Comparison of ENCODE assay signal across 8 mouse cellular contexts in genomic region chr12:86078176-86078552, GRCm38 (mm10). TPM values are rescaled to one million over a fixed set of nuclear protein-coding genes. Genes with fewer than 3 reads are reported as not detected.
DNase-seq lines count a peak whose midpoint lies in the region; ATAC-seq lines count a peak whose summit lies in the region.

No protein-coding gene starts in this region.

- no peaks in the 10 kb centered on the region for H3K9me3 ChIP-seq in kidney, embryonic 15.5 days (replicated peaks)
- H3K9me3 ChIP-seq in embryonic facial prominence, embryonic 11.5 days (replicated peaks; ENCODE audit: control insufficient read depth, low read length): no peaks in the 10 kb centered on the region
- no peaks in the 10 kb centered on the region for H3K9me3 ChIP-seq in hindbrain, embryonic 15.5 days
- H3K9me3 ChIP-seq in midbrain, embryonic 16.5 days (replicated peaks; ENCODE audit: control insufficient read depth, low read length, poor library complexity, severe bottlenecking): no peaks in the 10 kb centered on the region

- no peak for DNase-seq in kidney, postnatal 25 days
- no peak for DNase-seq in embryonic facial prominence, embryonic 11.5 days (ENCODE audit: low spot score)
- no peak for DNase-seq in ovary, postnatal 36 days (ENCODE audit: low spot score)
- no peak for DNase-seq in ovary, adult 18-20 months (ENCODE audit: low spot score)
- no peak for DNase-seq in cerebellum, adult 9-11 months

- no peaks in the 10 kb centered on the region for H3K36me3 ChIP-seq in kidney, embryonic 15.5 days
- H3K36me3 ChIP-seq in embryonic facial prominence, embryonic 11.5 days (replicated peaks; ENCODE audit: control insufficient read depth, insufficient read depth, low read depth, low read length): no peaks in the 10 kb centered on the region; the same call in 1 of the 2 replicates
- no peaks in the 10 kb centered on the region for H3K36me3 ChIP-seq in hindbrain, embryonic 15.5 days
- no peaks in the 10 kb centered on the region for H3K36me3 ChIP-seq in midbrain, embryonic 16.5 days (ENCODE audit: control insufficient read depth, insufficient read depth, low read length)

- H3K27me3 ChIP-seq in kidney, embryonic 15.5 days: peaks cover 14% of the 10 kb centered on the region; the same call in 1 of the 2 replicates
- no peaks in the 10 kb centered on the region for H3K27me3 ChIP-seq in embryonic facial prominence, embryonic 11.5 days (ENCODE audit: control insufficient read depth, insufficient read depth, low read length)
- peaks cover 14% of the 10 kb centered on the region; the same call in 1 of the 2 replicates for H3K27me3 ChIP-seq in hindbrain, embryonic 15.5 days
- H3K27me3 ChIP-seq in midbrain, embryonic 16.5 days (ENCODE audit: control insufficient read depth, insufficient read depth, low read depth, low read length): peaks cover 2% of the 10 kb centered on the region; the same call in 1 of the 2 replicates

- WGBS in kidney, embryonic 15.5 days: 8% methylated on average over 9 of the region's 9 CpGs
- 5% methylated on average over 9 of the region's 9 CpGs for WGBS in embryonic facial prominence, embryonic 11.5 days
- 18% methylated on average over 9 of the region's 9 CpGs for whole genome bisulfite sequencing in hindbrain, embryonic 15.5 days
- WGBS in midbrain, embryonic 16.5 days: 7% methylated on average over 9 of the region's 9 CpGs

- no peak for ATAC-seq in kidney, embryonic 15.5 days (replicated peaks; ENCODE audit: low FRiP score)
- ATAC-seq in embryonic facial prominence, embryonic 11.5 days (replicated peaks; ENCODE audit: insufficient number of reproducible peaks, low FRiP score, low TSS enrichment, low read depth): no peak
- ATAC-seq in hindbrain, embryonic 15.5 days (ENCODE audit: low FRiP score, low read depth): no peak
- ATAC-seq in midbrain, embryonic 16.5 days: no peak

- peaks cover 39% of the 10 kb centered on the region for H3K4me1 ChIP-seq in kidney, embryonic 15.5 days
- no peaks in the 10 kb centered on the region; the same call in 1 of the 2 replicates for H3K4me1 ChIP-seq in embryonic facial prominence, embryonic 11.5 days (ENCODE audit: control insufficient read depth, insufficient read depth, low read length)
- peaks cover 38% of the 10 kb centered on the region for H3K4me1 ChIP-seq in hindbrain, embryonic 15.5 days (replicated peaks)
- H3K4me1 ChIP-seq in midbrain, embryonic 16.5 days (ENCODE audit: control insufficient read depth, insufficient read depth, low read length): peaks cover 19% of the 10 kb centered on the region

- peak overlapping the region; percentile 82 for H3K4me2 ChIP-seq in kidney, embryonic 15.5 days
- H3K4me2 ChIP-seq in embryonic facial prominence, embryonic 11.5 days (ENCODE audit: low read depth, low read length): peak overlapping the region; percentile 81
- peak overlapping the region; percentile 99 for H3K4me2 ChIP-seq in hindbrain, embryonic 15.5 days
- peak overlapping the region; percentile 97 for H3K4me2 ChIP-seq in midbrain, embryonic 16.5 days (ENCODE audit: low read length)

- peak overlapping the region; percentile 63 for H3K9ac ChIP-seq in kidney, embryonic 15.5 days
- peak overlapping the region; percentile 61 for H3K9ac ChIP-seq in embryonic facial prominence, embryonic 11.5 days (replicated peaks; ENCODE audit: low read length)
- H3K9ac ChIP-seq in hindbrain, embryonic 15.5 days: peak overlapping the region; percentile 66; the same call in 1 of the 2 replicates
- peak overlapping the region; percentile 70 for H3K9ac ChIP-seq in midbrain, embryonic 16.5 days (ENCODE audit: low read depth, low read length)

- peak overlapping the region; percentile 55 for H3K4me3 ChIP-seq in kidney, embryonic 15.5 days (replicated peaks)
- peak overlapping the region; percentile 53 for H3K4me3 ChIP-seq in embryonic facial prominence, embryonic 11.5 days (ENCODE audit: low read depth, low read length)
- H3K4me3 ChIP-seq in hindbrain, embryonic 15.5 days: peak overlapping the region; percentile 65
- peak overlapping the region; percentile 55 for H3K4me3 ChIP-seq in midbrain, embryonic 16.5 days (ENCODE audit: low read depth, low read length)

- H3K27ac ChIP-seq in kidney, embryonic 15.5 days: peak overlapping the region; percentile 92
- H3K27ac ChIP-seq in embryonic facial prominence, embryonic 11.5 days (replicated peaks; ENCODE audit: low read depth, low read length): peak overlapping the region; percentile 77
- peak overlapping the region; percentile 80; the same call in 1 of the 2 replicates for H3K27ac ChIP-seq in hindbrain, embryonic 15.5 days (replicated peaks)
- no peak overlapping the region for H3K27ac ChIP-seq in midbrain, embryonic 16.5 days (ENCODE audit: low read length)

RNA-seq across cellular contexts. Expression of gene Tgfb3, which starts 0.7 kb away (rescaled TPM):
- 27.1 and 31.1 TPM in 2 replicates for polyA plus RNA-seq in kidney, embryonic 15.5 days (2015; fragmentation: Nextera tagmentation; extraction: Ambion mirVana)
- 12.1 and 13.1 TPM in 2 replicates for polyA plus RNA-seq in embryonic facial prominence, embryonic 11.5 days (2014; fragmentation: Nextera tagmentation; extraction: Ambion mirVana)
- 5.1 and 5.4 TPM in 2 replicates for polyA plus RNA-seq in hindbrain, embryonic 15.5 days (2015; fragmentation: Nextera tagmentation; extraction: Ambion mirVana)
- polyA plus RNA-seq in midbrain, embryonic 16.5 days (2015; fragmentation: Nextera tagmentation; extraction: Ambion mirVana): 4.0 and 4.1 TPM in 2 replicates

RNA-seq across cellular contexts. Expression of gene Ift43, which starts 4.2 kb away (rescaled TPM):
- polyA plus RNA-seq in kidney, embryonic 15.5 days (2015; fragmentation: Nextera tagmentation; extraction: Ambion mirVana): 70.6 and 76.1 TPM in 2 replicates
- polyA plus RNA-seq in embryonic facial prominence, embryonic 11.5 days (2014; fragmentation: Nextera tagmentation; extraction: Ambion mirVana): 71.0 and 80.3 TPM in 2 replicates
- 42.7 and 45.8 TPM in 2 replicates for polyA plus RNA-seq in hindbrain, embryonic 15.5 days (2015; fragmentation: Nextera tagmentation; extraction: Ambion mirVana)
- polyA plus RNA-seq in midbrain, embryonic 16.5 days (2015; fragmentation: Nextera tagmentation; extraction: Ambion mirVana): 36.4 and 43.1 TPM in 2 replicates
